Mouse (Mus musculus): ENCODE measurements around the gene Olfr314. TPM values are rescaled to one million over a fixed set of nuclear protein-coding genes. Genes with fewer than 3 reads are reported as not detected.

Olfr314 gene
- polyA plus RNA-seq, 1 experiment from 2014 or later, result not detected

Other genes with a start within 250 kb of the Olfr314 start
- 0.14 and 0.36 TPM in 2 replicates for gene Olfr330, start 248.1 kb upstream of the Olfr314 start, polyA plus RNA-seq (2015; fragmentation: Nextera tagmentation; extraction: Ambion mirVana)
- 0.16 TPM in 1 of 2 replicates, not detected in the other for gene Olfr329-ps, start 236.5 kb upstream of the Olfr314 start, polyA plus RNA-seq (2015; fragmentation: Nextera tagmentation; extraction: Ambion mirVana)
- gene Olfr328, start 227.3 kb upstream of the Olfr314 start, polyA plus RNA-seq (2015; fragmentation: Nextera tagmentation; extraction: Ambion mirVana), result 0.08 TPM in 1 of 2 replicates, not detected in the other
- 0.12 TPM in 1 of 2 replicates, not detected in the other for gene Olfr224, start 212.4 kb upstream of the Olfr314 start, polyA plus RNA-seq (2015; fragmentation: Nextera tagmentation; extraction: Ambion mirVana)
- gene Olfr325, start 205.2 kb upstream of the Olfr314 start, polyA plus RNA-seq (2015; fragmentation: Nextera tagmentation; extraction: Ambion mirVana), result not detected in 2 replicates
- gene Olfr324, start 187.8 kb upstream of the Olfr314 start, polyA plus RNA-seq (2015; fragmentation: Nextera tagmentation; extraction: Ambion mirVana), result not detected in 2 replicates
- gene 2210407C18Rik, start 166.9 kb upstream of the Olfr314 start, polyA plus RNA-seq (2015; fragmentation: Nextera tagmentation; extraction: Ambion mirVana), result not detected in 2 replicates
- 0.12 and 0.16 TPM in 2 replicates for gene Olfr323, start 152.5 kb upstream of the Olfr314 start, polyA plus RNA-seq (2015; fragmentation: Nextera tagmentation; extraction: Ambion mirVana)
- 0.08 TPM in 1 of 2 replicates, not detected in the other for gene Trim58, start 142.5 kb upstream of the Olfr314 start, polyA plus RNA-seq (2015; fragmentation: Nextera tagmentation; extraction: Ambion mirVana)
- 0.11 TPM in 1 of 2 replicates, not detected in the other for gene Olfr322, start 124.2 kb upstream of the Olfr314 start, polyA plus RNA-seq (2015; fragmentation: Nextera tagmentation; extraction: Ambion mirVana)
- not detected in 2 replicates for gene Olfr320, start 101.9 kb upstream of the Olfr314 start, polyA plus RNA-seq (2015; fragmentation: Nextera tagmentation; extraction: Ambion mirVana)
- not detected in 2 replicates for gene Olfr319, start 83.8 kb upstream of the Olfr314 start, polyA plus RNA-seq (2015; fragmentation: Nextera tagmentation; extraction: Ambion mirVana)
- not detected in 2 replicates for gene Olfr318, start 58.9 kb upstream of the Olfr314 start, polyA plus RNA-seq (2015; fragmentation: Nextera tagmentation; extraction: Ambion mirVana)
- gene Olfr317, start 43.7 kb upstream of the Olfr314 start, polyA plus RNA-seq (2015; fragmentation: Nextera tagmentation; extraction: Ambion mirVana), result 0.11 TPM in 1 of 2 replicates, not detected in the other
- 0.16 TPM in 1 of 2 replicates, not detected in the other for gene Olfr316, start 30.2 kb upstream of the Olfr314 start, polyA plus RNA-seq (2015; fragmentation: Nextera tagmentation; extraction: Ambion mirVana)
- gene Olfr315, start 9.8 kb upstream of the Olfr314 start, polyA plus RNA-seq (2015; fragmentation: Nextera tagmentation; extraction: Ambion mirVana), result not detected in 2 replicates
- 8.8 and 13.1 TPM in 2 replicates for gene Fam183b, start 19.0 kb downstream of the Olfr314 start, polyA plus RNA-seq (2015; fragmentation: Nextera tagmentation; extraction: Ambion mirVana)
- 0.08 TPM in 1 of 2 replicates, not detected in the other for gene Olfr313, start 32.0 kb downstream of the Olfr314 start, polyA plus RNA-seq (2015; fragmentation: Nextera tagmentation; extraction: Ambion mirVana)
- gene Olfr312, start 46.3 kb downstream of the Olfr314 start, polyA plus RNA-seq (2015; fragmentation: Nextera tagmentation; extraction: Ambion mirVana), result not detected in 2 replicates
- not detected in 2 replicates for gene Olfr311, start 56.3 kb downstream of the Olfr314 start, polyA plus RNA-seq (2015; fragmentation: Nextera tagmentation; extraction: Ambion mirVana)
- 7.3 and 10.0 TPM in 2 replicates for gene Gm12258, start 64.2 kb downstream of the Olfr314 start, polyA plus RNA-seq (2015; fragmentation: Nextera tagmentation; extraction: Ambion mirVana)
- gene 2810021J22Rik, start 84.3 kb downstream of the Olfr314 start, polyA plus RNA-seq (2015; fragmentation: Nextera tagmentation; extraction: Ambion mirVana), result 7.1 and 7.2 TPM in 2 replicates
- gene Zfp39, start 121.3 kb downstream of the Olfr314 start, polyA plus RNA-seq (2015; fragmentation: Nextera tagmentation; extraction: Ambion mirVana), result 6.7 and 8.0 TPM in 2 replicates
- not detected in 2 replicates for gene Btnl10, start 135.0 kb downstream of the Olfr314 start, polyA plus RNA-seq (2015; fragmentation: Nextera tagmentation; extraction: Ambion mirVana)
- 243 and 249 TPM in 2 replicates for gene Rnf187, start 156.0 kb downstream of the Olfr314 start, polyA plus RNA-seq (2015; fragmentation: Nextera tagmentation; extraction: Ambion mirVana)
- 43.6 and 55.8 TPM in 2 replicates for gene Hist3h2ba, start 166.0 kb downstream of the Olfr314 start, polyA plus RNA-seq (2015; fragmentation: Nextera tagmentation; extraction: Ambion mirVana)
- 37.0 and 38.3 TPM in 2 replicates for gene Hist3h2a, start 171.7 kb downstream of the Olfr314 start, polyA plus RNA-seq (2015; fragmentation: Nextera tagmentation; extraction: Ambion mirVana)
- 0.42 and 0.59 TPM in 2 replicates for gene Trim17, start 171.7 kb downstream of the Olfr314 start, polyA plus RNA-seq (2015; fragmentation: Nextera tagmentation; extraction: Ambion mirVana)
- gene Trim11, start 195.1 kb downstream of the Olfr314 start, polyA plus RNA-seq (2015; fragmentation: Nextera tagmentation; extraction: Ambion mirVana), result 23.3 and 24.1 TPM in 2 replicates